ENCODE assay signal across 8 mouse cellular contexts in the genomic region with DNA sequence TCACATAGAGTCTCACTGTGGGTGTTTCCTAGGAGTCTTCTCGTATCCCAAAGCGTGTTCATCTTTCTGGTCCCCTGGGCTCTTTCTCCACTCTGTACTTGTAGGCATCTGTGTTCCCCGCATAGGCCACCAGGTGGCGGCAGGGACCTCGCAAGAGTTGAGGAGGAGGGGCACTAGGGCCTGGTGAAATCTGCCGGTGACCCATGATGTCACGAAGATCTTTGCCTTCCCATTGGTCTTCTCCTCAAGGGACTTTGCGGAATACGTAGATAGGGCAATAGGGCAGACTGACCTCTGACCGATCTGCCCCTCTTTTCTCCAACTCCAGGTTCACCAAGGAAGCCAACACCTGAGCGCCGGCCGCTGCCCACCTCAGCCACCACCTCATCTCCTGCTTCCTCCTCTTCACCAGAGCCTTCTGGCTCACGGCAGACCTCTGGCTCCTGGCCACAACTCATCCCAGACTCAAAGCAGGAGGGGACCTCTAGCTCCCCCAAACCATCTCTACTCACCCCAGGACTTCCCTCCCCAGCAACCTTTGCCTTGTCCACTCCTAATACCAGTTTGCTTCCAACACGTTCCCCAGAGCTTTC. TPM values are rescaled to one million over a fixed set of nuclear protein-coding genes. Genes with fewer than 3 reads are reported as not detected.
A peak's percentile ranks its signal among the peaks of the same experiment; 100 is the strongest.
DNase-seq lines count a peak whose midpoint lies in the region; ATAC-seq and TF ChIP-seq lines count a peak whose summit lies in the region.

No protein-coding gene starts in this region.

- DNase-seq in Patski (ENCODE audit: low read depth, low spot score), result peak; percentile 61
- DNase-seq in cerebellum, postnatal 25 days, result peak; percentile 97
- DNase-seq in frontal cortex, postnatal 25 days (ENCODE audit: low spot score in 2 of 2), result peak; percentile 94 to 96
- DNase-seq in hindbrain, embryonic 14.5 days (ENCODE audit: low spot score), result peak; percentile 89
- peak; percentile 90 to 91 for DNase-seq in layer of hippocampus, postnatal 36 days
- DNase-seq in lung, postnatal 36 days, result peak; percentile 98
- DNase-seq in retina, postnatal 1 day, result peak; percentile 94
- peak; percentile 88 to 91 for DNase-seq in urinary bladder, adult 18-20 months (ENCODE audit: low spot score in 2 of 2)

- 23% methylated on average over 15 of the region's 15 CpGs for WGBS in hindbrain, embryonic 14.5 days

- in situ Hi-C loops in Patski (cut with MboI; ENCODE audit: low pct_unique_long_range_greater_than_20kb), result loop anchor here (5.0 to 10.0 kb wide), 2 partner anchors 104 to 379 kb away; no protein-coding TSS in a partner anchor

- no peaks in the 10 kb centered on the region for H3K4me1 ChIP-seq in hindbrain, embryonic 14.5 days (replicated peaks; ENCODE audit: control insufficient read depth, insufficient read depth, low read length)

- H3K9me3 ChIP-seq in hindbrain, embryonic 14.5 days (ENCODE audit: control insufficient read depth, low read length), result no peaks in the 10 kb centered on the region

- peak; percentile 86 for ATAC-seq in Patski
- ATAC-seq in hindbrain, embryonic 14.5 days (ENCODE audit: low FRiP score), result peak; percentile 57; the same call in 1 of the 2 replicates

- H3K4me2 ChIP-seq in hindbrain, embryonic 14.5 days (replicated peaks), result peak overlapping the region; percentile 44

- H3K27ac ChIP-seq in hindbrain, embryonic 14.5 days, result no peak overlapping the region

- POLR2A ChIA-PET in Patski (lab: Charles Lee), result interaction anchor here (0.5 to 1.5 kb wide), 2 partner anchors 54 to 118 kb away, joined by 3 read pairs; no protein-coding TSS in a partner anchor

- no peaks in the 10 kb centered on the region for H3K36me3 ChIP-seq in hindbrain, embryonic 14.5 days (replicated peaks; ENCODE audit: control insufficient read depth, insufficient read depth)

- H3K9ac ChIP-seq in hindbrain, embryonic 14.5 days, result no peak overlapping the region

- TF ChIP-seq CTCF in Patski (IDR thresholded peaks at IDR 0.05), result peak; percentile 96

- no peaks in the 10 kb centered on the region for H3K27me3 ChIP-seq in Patski
- no peaks in the 10 kb centered on the region for H3K27me3 ChIP-seq in hindbrain, embryonic 14.5 days (ENCODE audit: control insufficient read depth, insufficient read depth, low read length)

- CTCF ChIA-PET in Patski (lab: Charles Lee), result interaction anchor here (0.6 to 1.6 kb wide), 4 partner anchors 15 to 117 kb away, joined by 3 to 6 read pairs (median 4); partner anchors contain the start of genes Fiz1, Sbk2 and Zfp524

- H3K4me3 ChIP-seq in hindbrain, embryonic 14.5 days (replicated peaks; ENCODE audit: low read length), result peak overlapping the region; percentile 25

RNA-seq across cellular contexts. Expression of gene Ssc5d, which starts 17.7 kb away (rescaled TPM):
- polyA plus RNA-seq in Patski (2021), result 4.7 TPM
- polyA plus RNA-seq in hindbrain, embryonic 14.5 days (2014; fragmentation: Nextera tagmentation; extraction: Ambion mirVana), result 0.74 and 0.82 TPM in 2 replicates
- total RNA-seq in layer of hippocampus, postnatal 36 days (2021), result 1 to 10 TPM; 2.9 to 3.8 TPM

RNA-seq across cellular contexts. Expression of gene Sbk2, which starts 20.9 kb away (rescaled TPM):
- 1.8 TPM for polyA plus RNA-seq in Patski (2021)
- polyA plus RNA-seq in hindbrain, embryonic 14.5 days (2014; fragmentation: Nextera tagmentation; extraction: Ambion mirVana), result 0.21 TPM in 1 of 2 replicates, not detected in the other
- total RNA-seq in layer of hippocampus, postnatal 36 days (2021), result under 1 TPM; 0.27 to 0.30 TPM

RNA-seq across cellular contexts. Expression of gene Nat14, which starts 21.5 kb away (rescaled TPM):
- 5.3 TPM for polyA plus RNA-seq in Patski (2021)
- polyA plus RNA-seq in hindbrain, embryonic 14.5 days (2014; fragmentation: Nextera tagmentation; extraction: Ambion mirVana), result 23.3 and 23.6 TPM in 2 replicates
- total RNA-seq in layer of hippocampus, postnatal 36 days (2021), result 100 to 1,000 TPM; 119 to 120 TPM

RNA-seq across cellular contexts. Expression of gene Sbk3, which starts 27.6 kb away (rescaled TPM):
- polyA plus RNA-seq in Patski (2021), result 0.09 TPM
- 0.39 and 0.67 TPM in 2 replicates for polyA plus RNA-seq in hindbrain, embryonic 14.5 days (2014; fragmentation: Nextera tagmentation; extraction: Ambion mirVana)
- total RNA-seq in layer of hippocampus, postnatal 36 days (2021), result 1 to 10 TPM in 1 of 2 experiments, under 1 TPM in 1; 0.70 to 1.4 TPM

RNA-seq across cellular contexts. Expression of gene Zfp628, which starts 28.3 kb away (rescaled TPM):
- polyA plus RNA-seq in Patski (2021), result 8.1 TPM
- 3.6 and 4.2 TPM in 2 replicates for polyA plus RNA-seq in hindbrain, embryonic 14.5 days (2014; fragmentation: Nextera tagmentation; extraction: Ambion mirVana)
- 10 to 100 TPM; 12.7 to 13.2 TPM for total RNA-seq in layer of hippocampus, postnatal 36 days (2021)
